Mouse (Mus musculus): ENCODE measurements around the gene Eps15. TPM values are rescaled to one million over a fixed set of nuclear protein-coding genes. Genes with fewer than 3 reads are reported as not detected.

The Eps15 gene
- 48.6 and 77.5 TPM in 2 replicates for polyA plus RNA-seq (2014; fragmentation: Nextera tagmentation; extraction: Ambion mirVana)

GRCm38 (mm10) chr4:109279689-109280458 lies at the start of gene Eps15:
Gene Eps15, plus strand, starts transcription at chr4:109280268.
- peak within 1 kb of the TSS; percentile 3; the same call in 1 of the 2 replicates for H3K27ac ChIP-seq (replicated peaks; ENCODE audit: low read depth, low read length)
- DNase-seq (peak; percentile 93), ATAC-seq (ENCODE audit: low FRiP score, low TSS enrichment) (peak; percentile 95)
- no peaks in the 10 kb centered on the region for H3K9me3 ChIP-seq (ENCODE audit: control insufficient read depth, low read length)
- H3K4me2 ChIP-seq (ENCODE audit: low read length): peak within 1 kb of the TSS; percentile 88
- no peaks in the 10 kb centered on the region for H3K36me3 ChIP-seq (ENCODE audit: control insufficient read depth, insufficient read depth, low read length)
- 4% methylated on average over 36 of the region's 44 CpGs for WGBS
- peak within 1 kb of the TSS; percentile 63 for H3K9ac ChIP-seq (replicated peaks; ENCODE audit: low read length)
- H3K4me1 ChIP-seq (ENCODE audit: control insufficient read depth, insufficient read depth, low read length): peaks cover 7% of the 10 kb centered on the region; the same call in 1 of the 2 replicates
- peak within 1 kb of the TSS; percentile 81 for H3K4me3 ChIP-seq (replicated peaks; ENCODE audit: low read depth, low read length)
- 0 out of 2 replicates have a peak, but pooled peaks cover 7% of the 10 kb centered on the region for H3K27me3 ChIP-seq (ENCODE audit: control insufficient read depth, insufficient read depth, low read length)

GRCm38 (mm10) chr4:109234185-109234584 lies 45.9 kb upstream of the Eps15 start, which contains the start of gene Calr4:
Gene Calr4, plus strand, starts transcription at chr4:109234485.
- Histone ChIP-seq H3K4me2 (ENCODE audit: low read length) (no peak within 1 kb of the TSS), H3K9ac (replicated peaks; ENCODE audit: low read length) (no peak within 1 kb of the TSS), H3K9me3 (ENCODE audit: control insufficient read depth, low read length) (no peaks in the 10 kb centered on the region), H3K36me3 (ENCODE audit: control insufficient read depth, insufficient read depth, low read length) (no peaks in the 10 kb centered on the region), H3K27me3 (ENCODE audit: control insufficient read depth, insufficient read depth, low read length) (no peaks in the 10 kb centered on the region), H3K4me3 (replicated peaks; ENCODE audit: low read depth, low read length) (no peak within 1 kb of the TSS), H3K4me1 (ENCODE audit: control insufficient read depth, insufficient read depth, low read length) (peaks cover 3% of the 10 kb centered on the region; the same call in 1 of the 2 replicates), H3K27ac (replicated peaks; ENCODE audit: low read depth, low read length) (no peak within 1 kb of the TSS)
- DNase-seq: no peak
- WGBS: 85% methylated on average over 2 of the region's 2 CpGs
- no peak for ATAC-seq (ENCODE audit: low FRiP score, low TSS enrichment)

- Histone ChIP-seq H3K4me3 (replicated peaks; ENCODE audit: low read depth, low read length) (no peak overlapping the region), H3K27ac (replicated peaks; ENCODE audit: low read depth, low read length) (no peak overlapping the region), H3K9me3 (ENCODE audit: control insufficient read depth, low read length) (no peaks in the 10 kb centered on the region), H3K4me2 (ENCODE audit: low read length) (no peak overlapping the region), H3K4me1 (ENCODE audit: control insufficient read depth, insufficient read depth, low read length) (peaks cover 3% of the 10 kb centered on the region; the same call in 1 of the 2 replicates), H3K9ac (replicated peaks; ENCODE audit: low read length) (no peak overlapping the region), H3K27me3 (ENCODE audit: control insufficient read depth, insufficient read depth, low read length) (no peaks in the 10 kb centered on the region), H3K36me3 (ENCODE audit: control insufficient read depth, insufficient read depth, low read length) (no peaks in the 10 kb centered on the region)
- WGBS: 71% methylated on average over 9 of the region's 9 CpGs
- no peak for ATAC-seq (ENCODE audit: low FRiP score, low TSS enrichment)
- peak; percentile 30 for DNase-seq
These were observed 45.2 kb upstream of the Eps15 start for GRCm38 (mm10) chr4:109234806-109235350.

- WGBS: 52% methylated on average over 7 of the region's 7 CpGs
- H3K9ac ChIP-seq (replicated peaks; ENCODE audit: low read length): no peak overlapping the region
- ATAC-seq (ENCODE audit: low FRiP score, low TSS enrichment) (no peak), DNase-seq (peak; percentile 52)
- no peaks in the 10 kb centered on the region for H3K36me3 ChIP-seq (ENCODE audit: control insufficient read depth, insufficient read depth, low read length)
- no peak overlapping the region for H3K4me2 ChIP-seq (ENCODE audit: low read length)
- 0 out of 2 replicates have a peak overlapping the region, but pooled peaks have one; percentile 26 for H3K27ac ChIP-seq (replicated peaks; ENCODE audit: low read depth, low read length)
- H3K4me1 ChIP-seq (ENCODE audit: control insufficient read depth, insufficient read depth, low read length): 0 out of 2 replicates have a peak, but pooled peaks cover 3% of the 10 kb centered on the region
- H3K27me3 ChIP-seq (ENCODE audit: control insufficient read depth, insufficient read depth, low read length): no peaks in the 10 kb centered on the region
- no peak overlapping the region for H3K4me3 ChIP-seq (replicated peaks; ENCODE audit: low read depth, low read length)
- no peaks in the 10 kb centered on the region for H3K9me3 ChIP-seq (ENCODE audit: control insufficient read depth, low read length)
These were observed 43.7 kb upstream of the Eps15 start for GRCm38 (mm10) chr4:109236186-109236879.

GRCm38 (mm10) chr4:109238428-109239268 lies 41.4 kb upstream of the Eps15 start:
- Histone ChIP-seq H3K36me3 (ENCODE audit: control insufficient read depth, insufficient read depth, low read length) (no peaks in the 10 kb centered on the region), H3K4me3 (replicated peaks; ENCODE audit: low read depth, low read length) (no peak overlapping the region), H3K4me2 (ENCODE audit: low read length) (no peak overlapping the region), H3K9ac (replicated peaks; ENCODE audit: low read length) (no peak overlapping the region), H3K27me3 (ENCODE audit: control insufficient read depth, insufficient read depth, low read length) (no peaks in the 10 kb centered on the region), H3K9me3 (ENCODE audit: control insufficient read depth, low read length) (no peaks in the 10 kb centered on the region), H3K4me1 (ENCODE audit: control insufficient read depth, insufficient read depth, low read length) (0 out of 2 replicates have a peak, but pooled peaks cover 3% of the 10 kb centered on the region), H3K27ac (replicated peaks; ENCODE audit: low read depth, low read length) (no peak overlapping the region)
- peak; percentile 24 for DNase-seq
- ATAC-seq (ENCODE audit: low FRiP score, low TSS enrichment): no peak
- 78% methylated on average over 24 of the region's 24 CpGs for WGBS

- no peak for ATAC-seq (ENCODE audit: low FRiP score, low TSS enrichment)
- no peak for DNase-seq
- Histone ChIP-seq H3K27ac (replicated peaks; ENCODE audit: low read depth, low read length) (no peak overlapping the region), H3K4me3 (replicated peaks; ENCODE audit: low read depth, low read length) (no peak overlapping the region), H3K27me3 (ENCODE audit: control insufficient read depth, insufficient read depth, low read length) (no peaks in the 10 kb centered on the region), H3K36me3 (ENCODE audit: control insufficient read depth, insufficient read depth, low read length) (no peaks in the 10 kb centered on the region), H3K4me1 (ENCODE audit: control insufficient read depth, insufficient read depth, low read length) (0 out of 2 replicates have a peak, but pooled peaks cover 3% of the 10 kb centered on the region), H3K9ac (replicated peaks; ENCODE audit: low read length) (no peak overlapping the region), H3K4me2 (ENCODE audit: low read length) (no peak overlapping the region), H3K9me3 (ENCODE audit: control insufficient read depth, low read length) (no peaks in the 10 kb centered on the region)
These were observed 38.8 kb upstream of the Eps15 start for GRCm38 (mm10) chr4:109241221-109241620.

GRCm38 (mm10) chr4:109241934-109242333 lies 38.1 kb upstream of the Eps15 start:
- DNase-seq: peak; percentile 44
- ATAC-seq (ENCODE audit: low FRiP score, low TSS enrichment): no peak

GRCm38 (mm10) chr4:109244506-109244905 lies 35.6 kb upstream of the Eps15 start:
- H3K4me1 ChIP-seq (ENCODE audit: control insufficient read depth, insufficient read depth, low read length): no peaks in the 10 kb centered on the region
- WGBS: 90% methylated on average over 7 of the region's 7 CpGs
- no peak for ATAC-seq (ENCODE audit: low FRiP score, low TSS enrichment)

More at GRCm38 (mm10) chr4:109241934-109242333, 38.1 kb upstream of the Eps15 start:
- no peaks in the 10 kb centered on the region for H3K9me3 ChIP-seq (ENCODE audit: control insufficient read depth, low read length)
- no peak overlapping the region for H3K9ac ChIP-seq (replicated peaks; ENCODE audit: low read length)
- no peak overlapping the region for H3K4me3 ChIP-seq (replicated peaks; ENCODE audit: low read depth, low read length)
- H3K4me2 ChIP-seq (ENCODE audit: low read length): no peak overlapping the region
- WGBS: 81% methylated on average over 4 of the region's 4 CpGs
- 0 out of 2 replicates have a peak, but pooled peaks cover under 1% of the 10 kb centered on the region for H3K4me1 ChIP-seq (ENCODE audit: control insufficient read depth, insufficient read depth, low read length)
- H3K27ac ChIP-seq (replicated peaks; ENCODE audit: low read depth, low read length): no peak overlapping the region
- H3K27me3 ChIP-seq (ENCODE audit: control insufficient read depth, insufficient read depth, low read length): no peaks in the 10 kb centered on the region
- no peaks in the 10 kb centered on the region for H3K36me3 ChIP-seq (ENCODE audit: control insufficient read depth, insufficient read depth, low read length)

More at GRCm38 (mm10) chr4:109244506-109244905, 35.6 kb upstream of the Eps15 start:
- H3K27me3 ChIP-seq (ENCODE audit: control insufficient read depth, insufficient read depth, low read length): no peaks in the 10 kb centered on the region
- no peak overlapping the region for H3K27ac ChIP-seq (replicated peaks; ENCODE audit: low read depth, low read length)
- no peak overlapping the region for H3K4me3 ChIP-seq (replicated peaks; ENCODE audit: low read depth, low read length)
- DNase-seq: no peak
- no peak overlapping the region for H3K9ac ChIP-seq (replicated peaks; ENCODE audit: low read length)
- no peaks in the 10 kb centered on the region for H3K9me3 ChIP-seq (ENCODE audit: control insufficient read depth, low read length)
- no peaks in the 10 kb centered on the region for H3K36me3 ChIP-seq (ENCODE audit: control insufficient read depth, insufficient read depth, low read length)
- H3K4me2 ChIP-seq (ENCODE audit: low read length): no peak overlapping the region

Data from midbrain, embryonic 14.5 days (tissue).